Mouse (Mus musculus) midbrain, embryonic 14.5 days (tissue): ENCODE results near the gene Mex3b. TPM values are rescaled to one million over a fixed set of nuclear protein-coding genes. Genes with fewer than 3 reads are reported as not detected.

Source experiments
- ATAC-seq: fragments of 200-750 bp; cut with Nextera tagmentation; 2 replicates; pipeline ENCODE4 v1.8.0; 2017; ENCODE audit warnings: moderate number of reproducible peaks, moderate library complexity; ENCODE audit not compliant: low FRiP score, low TSS enrichment
- DNase-seq: peaks from one replicate; pipeline ENCODE4 v3.0.0-alpha.2; 2015
- H3K27ac ChIP-seq: fragments of 300-500 bp; sonication (generic); replicated peaks from 2 replicates; pipeline ENCODE4 v1.5.1; 2014; ENCODE audit warnings: mild to moderate bottlenecking, low read depth, low read length, moderate library complexity
- H3K27me3 ChIP-seq: fragments of 300-500 bp; sonication (generic); 2 replicates; pipeline ENCODE4 v1.6.1; 2014; ENCODE audit warnings: low read length, control low read depth, mixed read lengths; ENCODE audit not compliant: control insufficient read depth, insufficient read depth
- H3K36me3 ChIP-seq: fragments of 300-500 bp; sonication (generic); 2 replicates; pipeline ENCODE4 v1.6.1; 2014; ENCODE audit warnings: low read length, control low read depth; ENCODE audit not compliant: control insufficient read depth, insufficient read depth
- H3K4me1 ChIP-seq: fragments of 300-500 bp; sonication (generic); 2 replicates; pipeline ENCODE4 v1.6.1; 2014; ENCODE audit warnings: mild to moderate bottlenecking, antibody characterized with exemption, low read length, control low read depth; ENCODE audit not compliant: control insufficient read depth, insufficient read depth
- H3K4me2 ChIP-seq: fragments of 300-500 bp; sonication (generic); 2 replicates; pipeline ENCODE4 v1.6.1; 2014; ENCODE audit warnings: mild to moderate bottlenecking, low read length, moderate library complexity
- H3K4me3 ChIP-seq: fragments of 300-500 bp; sonication (generic); replicated peaks from 2 replicates; pipeline ENCODE4 v1.5.1; 2014; ENCODE audit warnings: low read depth, low read length
- H3K9ac ChIP-seq: fragments of 300-500 bp; sonication (generic); replicated peaks from 2 replicates; pipeline ENCODE4 v1.6.1; 2014; ENCODE audit warnings: mild to moderate bottlenecking, low read length, moderate library complexity
- H3K9me3 ChIP-seq: fragments of 300-500 bp; sonication (generic); 2 replicates; pipeline ENCODE4 v1.6.1; 2016; ENCODE audit warnings: low read length, control low read depth, mixed read lengths; ENCODE audit not compliant: control insufficient read depth
- WGBS: fragments of 180-500 bp; shearing (Covaris S2); extraction: QIAGEN DNeasy Blood & Tissue Kit; methylation state at CpG from one replicate; pipeline ENCODE4 v1.1.7; 2014; 5-methylcytosine and 5-hydroxymethylcytosine counted together
- polyA plus RNA-seq: library from polyadenylated mRNA; unstranded; fragments of >200 nt; fragmentation: Nextera tagmentation; extraction: Ambion mirVana; gene quantifications from 2 replicates; pipeline ENCODE4 v1.2.1, GENCODE M21; 2014

Gene Mex3b
- polyA plus RNA-seq, 1 experiment from 2014 or later, result 51.8 TPM

DNA sequence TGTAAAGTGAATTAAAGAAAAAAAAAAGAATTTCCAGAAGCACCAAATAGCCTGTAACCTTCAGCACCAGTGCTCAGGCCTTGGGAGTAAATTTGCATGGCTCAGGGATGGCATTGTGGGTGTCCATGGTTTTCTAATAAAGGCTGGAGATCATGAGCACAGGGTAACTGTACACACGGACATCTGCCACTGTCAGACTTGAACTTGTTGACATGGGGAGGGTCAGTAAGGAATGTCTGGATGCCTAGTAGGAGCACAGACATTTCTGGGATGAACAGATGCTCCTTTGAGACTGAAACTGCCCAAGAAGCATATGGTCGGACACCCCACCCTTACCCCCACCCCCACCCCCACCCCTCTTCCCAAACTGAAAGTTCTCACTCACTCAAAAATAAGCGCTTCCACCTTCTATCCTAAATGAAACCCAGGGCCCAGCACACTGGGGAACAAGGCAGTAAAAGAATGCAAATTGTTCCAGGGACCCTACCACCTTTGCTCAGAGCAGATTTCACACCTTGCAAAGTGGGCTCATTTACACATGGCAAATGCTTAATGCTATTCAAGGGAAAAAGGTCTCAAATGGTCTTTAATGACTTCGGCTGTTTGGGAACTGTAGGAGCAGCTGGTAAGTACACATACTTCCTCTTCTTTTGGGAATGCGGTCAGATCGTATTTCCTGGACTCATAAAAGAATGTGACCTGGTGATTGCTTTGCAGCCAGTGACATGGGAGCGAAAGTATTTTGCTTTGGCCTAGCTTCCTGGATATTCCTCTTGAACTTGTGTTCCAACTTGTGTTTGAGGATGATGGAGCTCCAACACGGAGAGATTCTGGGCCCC lies 32.5 kb downstream of the Mex3b start:
- no peak for DNase-seq
- Histone ChIP-seq H3K27ac (no peak overlapping the region), H3K4me1 (no peaks in the 10 kb centered on the region), H3K4me3 (no peak overlapping the region), H3K4me2 (no peak overlapping the region), H3K9me3 (no peaks in the 10 kb centered on the region), H3K27me3 (no peaks in the 10 kb centered on the region), H3K9ac (no peak overlapping the region), H3K36me3 (no peaks in the 10 kb centered on the region)
- ATAC-seq, result no peak
- 85% methylated on average over 8 of the region's 8 CpGs for WGBS

DNA sequence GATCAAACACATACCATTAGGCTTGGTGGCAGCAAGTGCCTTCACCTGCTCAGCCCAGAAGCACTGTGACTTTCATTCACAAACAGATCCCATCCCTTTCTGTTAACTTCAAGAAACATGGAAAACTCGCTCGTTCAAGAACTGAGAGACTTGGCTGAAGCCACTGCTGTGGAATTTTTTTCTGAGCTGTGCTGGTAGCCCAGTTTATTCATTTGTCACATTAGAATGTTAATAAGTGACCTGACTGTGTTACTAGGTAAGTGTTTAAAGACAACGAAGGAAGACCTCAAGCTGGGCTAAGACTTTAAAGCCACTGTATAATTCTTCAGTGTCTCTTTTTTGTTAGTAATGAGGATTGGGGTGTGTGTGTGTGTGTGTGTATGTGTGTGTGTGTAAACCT lies 35.9 kb downstream of the Mex3b start:
- Histone ChIP-seq H3K27me3 (no peaks in the 10 kb centered on the region), H3K9ac (no peak overlapping the region), H3K36me3 (no peaks in the 10 kb centered on the region), H3K27ac (no peak overlapping the region), H3K9me3 (no peaks in the 10 kb centered on the region), H3K4me3 (no peak overlapping the region), H3K4me1 (no peaks in the 10 kb centered on the region), H3K4me2 (no peak overlapping the region)
- 84% methylated on average over 3 of the region's 3 CpGs for WGBS
- ATAC-seq (no peak), DNase-seq (no peak)

DNA sequence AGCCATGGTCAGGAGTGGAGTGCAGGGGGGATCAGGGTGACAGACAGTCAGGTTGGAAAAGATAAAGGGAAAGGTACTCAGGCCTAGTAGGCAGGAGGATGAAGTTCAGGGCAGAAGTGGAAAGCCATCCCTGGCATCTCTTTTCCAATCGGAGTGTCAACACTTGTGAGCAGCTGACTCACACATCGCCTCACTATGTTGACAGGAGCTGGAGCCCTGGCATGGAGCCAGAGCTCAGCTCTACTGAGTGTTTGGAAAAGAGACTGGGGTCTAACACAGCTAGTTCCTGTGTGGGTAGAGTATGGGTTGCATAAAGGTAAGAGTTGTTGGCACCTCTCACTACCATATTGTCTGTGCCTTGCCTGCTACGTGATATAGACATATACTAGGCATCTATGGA lies 38.4 kb downstream of the Mex3b start:
- H3K4me2 ChIP-seq, result no peak overlapping the region
- 83% methylated on average over 3 of the region's 3 CpGs for WGBS

DNA sequence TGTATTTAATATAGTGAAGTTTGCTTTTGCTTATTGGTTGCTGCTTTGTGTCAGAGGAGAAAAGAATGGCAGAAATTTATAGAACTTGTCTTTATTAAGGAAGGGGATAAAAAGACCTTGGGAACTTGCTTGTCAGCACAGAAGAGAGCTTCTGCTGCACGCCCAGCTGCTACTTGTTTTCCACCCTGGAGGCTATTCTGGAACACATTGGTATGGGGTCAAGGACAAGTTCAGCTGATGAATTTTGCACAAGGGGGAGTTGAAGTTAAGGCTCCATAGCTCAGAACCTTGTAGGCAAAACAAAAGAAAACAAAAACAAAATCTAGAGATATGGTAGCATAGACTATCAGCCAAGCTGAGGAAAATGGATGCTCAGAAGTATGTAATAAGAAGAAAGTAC lies 39.9 kb downstream of the Mex3b start:
- H3K4me2 ChIP-seq, result no peak overlapping the region
- no peaks in the 10 kb centered on the region for H3K9me3 ChIP-seq
- no peak overlapping the region for H3K9ac ChIP-seq
- DNase-seq (no peak), ATAC-seq (no peak)
- H3K4me3 ChIP-seq, result no peak overlapping the region
- WGBS, result 80% methylated on average over 1 of the region's 1 CpGs
- no peak overlapping the region for H3K27ac ChIP-seq
- no peaks in the 10 kb centered on the region for H3K27me3 ChIP-seq
- no peaks in the 10 kb centered on the region for H3K36me3 ChIP-seq
- no peaks in the 10 kb centered on the region for H3K4me1 ChIP-seq

More for the DNA sequence above, 38.4 kb downstream of the Mex3b start:
- no peaks in the 10 kb centered on the region for H3K4me1 ChIP-seq
- H3K9me3 ChIP-seq, result no peaks in the 10 kb centered on the region
- peak; percentile 30 for DNase-seq
- H3K27ac ChIP-seq, result no peak overlapping the region
- ATAC-seq, result no peak
- no peak overlapping the region for H3K9ac ChIP-seq
- H3K4me3 ChIP-seq, result no peak overlapping the region
- H3K36me3 ChIP-seq, result no peaks in the 10 kb centered on the region
- H3K27me3 ChIP-seq, result no peaks in the 10 kb centered on the region

DNA sequence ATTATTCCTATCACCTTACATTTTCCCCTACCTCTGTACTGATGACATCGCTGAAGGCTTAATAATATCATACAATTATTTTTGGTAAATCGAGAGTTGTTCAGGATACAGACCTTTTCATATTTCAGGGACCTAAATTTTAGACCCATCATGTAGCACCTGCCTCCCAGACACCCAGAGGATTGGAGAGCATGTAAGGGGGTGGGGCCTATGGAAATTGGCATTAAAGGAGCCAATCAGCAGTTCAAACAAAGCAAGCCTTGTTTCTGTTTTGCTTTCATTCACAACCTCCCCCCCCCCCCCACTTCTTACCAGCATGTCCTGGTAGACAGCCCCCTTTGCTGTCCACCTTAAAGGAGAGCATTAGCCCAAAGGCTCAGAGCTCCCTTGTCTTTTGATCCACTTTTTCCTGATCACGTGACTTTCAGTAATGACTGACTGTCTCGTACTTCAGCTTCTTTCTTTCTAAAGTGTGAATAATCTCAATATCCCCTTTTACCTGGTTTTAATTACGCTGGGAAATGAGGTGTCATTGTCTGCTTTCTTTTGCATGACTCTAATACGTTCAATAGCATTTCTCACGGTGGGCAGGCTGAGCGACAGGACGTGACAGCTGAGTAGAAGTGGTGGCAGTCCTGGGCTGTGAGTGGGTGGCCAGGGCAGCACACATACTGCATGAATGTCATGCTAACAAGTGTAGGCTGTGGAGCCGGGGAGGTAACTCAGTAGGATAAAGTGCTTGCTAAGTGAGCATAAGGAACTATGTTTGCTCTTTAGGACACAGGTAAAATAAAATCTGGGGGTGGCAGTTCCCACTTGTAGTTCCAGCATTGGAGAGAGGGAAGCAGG lies 43.6 kb downstream of the Mex3b start:
- peak; percentile 6 for DNase-seq
- Histone ChIP-seq H3K9ac (no peak overlapping the region), H3K4me2 (no peak overlapping the region), H3K4me3 (no peak overlapping the region), H3K27ac (no peak overlapping the region), H3K27me3 (no peaks in the 10 kb centered on the region), H3K36me3 (no peaks in the 10 kb centered on the region), H3K9me3 (no peaks in the 10 kb centered on the region), H3K4me1 (no peaks in the 10 kb centered on the region)
- ATAC-seq, result peak; percentile 43; the same call in 1 of the 2 replicates
- 34% methylated on average over 10 of the region's 10 CpGs for WGBS

DNA sequence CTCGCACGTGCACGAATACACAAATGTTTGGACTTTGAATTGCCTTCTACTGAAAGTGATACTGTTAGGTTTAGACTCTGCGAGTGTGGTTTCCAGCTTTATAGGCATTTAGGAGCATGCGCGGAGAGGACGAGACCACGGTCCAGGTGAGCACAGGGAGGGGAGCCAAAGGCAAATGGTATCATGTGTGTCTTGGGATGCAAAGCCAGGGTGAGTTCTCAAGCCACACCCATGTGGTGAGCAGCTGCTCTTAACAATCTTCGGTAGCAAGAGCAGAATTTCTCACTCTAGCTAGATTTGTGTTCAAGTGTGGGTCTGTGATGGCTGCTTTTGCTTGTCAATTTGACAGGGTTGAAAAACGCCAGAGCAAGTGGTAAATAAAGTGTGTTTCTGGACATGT lies 44.4 kb downstream of the Mex3b start:
- Histone ChIP-seq H3K27me3 (no peaks in the 10 kb centered on the region), H3K4me3 (no peak overlapping the region), H3K27ac (no peak overlapping the region), H3K4me1 (no peaks in the 10 kb centered on the region), H3K9ac (no peak overlapping the region), H3K4me2 (no peak overlapping the region), H3K36me3 (no peaks in the 10 kb centered on the region), H3K9me3 (no peaks in the 10 kb centered on the region)
- ATAC-seq (no peak), DNase-seq (no peak)
- WGBS, result 91% methylated on average over 10 of the region's 10 CpGs

DNA sequence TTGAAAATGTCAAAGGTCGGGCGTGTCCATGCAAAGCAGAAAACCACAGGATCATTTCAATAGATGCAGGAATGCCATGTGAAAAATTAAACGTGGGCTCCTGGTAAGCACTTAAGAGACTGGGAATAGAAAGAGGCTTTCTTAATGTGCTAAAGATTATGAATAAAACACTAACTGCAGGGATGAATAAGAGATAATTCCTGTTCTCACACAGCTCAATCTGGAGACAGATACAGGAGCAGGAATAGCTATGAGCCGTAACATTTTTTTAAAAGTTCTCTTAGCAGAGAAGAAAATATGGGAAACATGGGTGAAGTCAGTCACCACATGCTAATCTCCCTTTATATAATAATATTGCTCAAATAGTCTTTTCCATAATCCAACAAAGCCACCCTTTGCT lies 47.2 kb downstream of the Mex3b start:
- H3K36me3 ChIP-seq, result no peaks in the 10 kb centered on the region
- H3K4me3 ChIP-seq, result no peak overlapping the region
- no peak overlapping the region for H3K27ac ChIP-seq
- H3K4me1 ChIP-seq, result no peaks in the 10 kb centered on the region
- H3K27me3 ChIP-seq, result no peaks in the 10 kb centered on the region
- H3K9me3 ChIP-seq, result no peaks in the 10 kb centered on the region
- ATAC-seq (no peak), DNase-seq (no peak)
- no peak overlapping the region for H3K4me2 ChIP-seq
- H3K9ac ChIP-seq, result no peak overlapping the region
- WGBS, result 75% methylated on average over 4 of the region's 4 CpGs
